Mouse (Mus musculus): ENCODE measurements around the gene Zfp574. TPM values are rescaled to one million over a fixed set of nuclear protein-coding genes. Genes with fewer than 3 reads are reported as not detected.

The Zfp574 gene
- total RNA-seq, 1 experiment, result 18.9 TPM

- Histone ChIP-seq H3K4me1 (ENCODE audit: control insufficient read depth in 2 of 2, insufficient read depth in 2 of 2, low read length in 2 of 2, poor library complexity in 1 of 2) (peaks cover 3 to 15% of the 10 kb centered on the region in 2 experiments; a peak in 3 of 4 replicates), H3K27ac (ENCODE audit: insufficient read depth, low read depth, low read length, poor library complexity, severe bottlenecking) (no peak overlapping the region), H3K36me3 (ENCODE audit: control insufficient read depth, insufficient read depth, low read length, poor library complexity, severe bottlenecking) (no peaks in the 10 kb centered on the region), H3K9ac (ENCODE audit: insufficient read depth, low read depth, low read length, poor library complexity, severe bottlenecking) (no peak overlapping the region), H3K9me3 (ENCODE audit: control insufficient read depth, insufficient read depth, low read depth, low read length) (no peaks in the 10 kb centered on the region), H3K4me3 (ENCODE audit: insufficient read depth in 1 of 2, low read depth in 1 of 2, low read length in 2 of 2, poor library complexity in 1 of 2, severe bottlenecking in 1 of 2) (no peak overlapping the region)
- TF ChIP-seq ZNF384 (IDR thresholded peaks at IDR 0.05; ENCODE audit: low read depth, low read length) (no peak), MAFK (IDR thresholded peaks at IDR 0.05; ENCODE audit: insufficient read depth, low read depth, low read length) (no peak), ZC3H11A (IDR thresholded peaks at IDR 0.05; ENCODE audit: borderline replicate concordance, low read depth, low read length) (no peak), CHD2 (IDR thresholded peaks at IDR 0.05; ENCODE audit: low read depth, low read length) (no peak), HCFC1 (IDR thresholded peaks at IDR 0.05; ENCODE audit: borderline replicate concordance, insufficient read depth, low read length) (no peak)
- in situ Hi-C loops (cut with MboI; ENCODE audit: low sequenced_read_pairs in 2 of 2, unreplicated experiment in 2 of 2), result no loop called here
- no peak for DNase-seq (ENCODE audit: low read depth, low spot score)
Observed at GRCm38 (mm10) chr7:25106790-25107502, 34.6 kb downstream of the Zfp574 start.

- Histone ChIP-seq H3K36me3 (ENCODE audit: control insufficient read depth, insufficient read depth, low read length, poor library complexity, severe bottlenecking) (no peaks in the 10 kb centered on the region), H3K27ac (ENCODE audit: insufficient read depth, low read depth, low read length, poor library complexity, severe bottlenecking) (no peak overlapping the region), H3K9me3 (ENCODE audit: control insufficient read depth, insufficient read depth, low read depth, low read length) (no peaks in the 10 kb centered on the region), H3K4me1 (ENCODE audit: control insufficient read depth in 2 of 2, insufficient read depth in 2 of 2, low read length in 2 of 2, poor library complexity in 1 of 2) (peaks cover 3 to 15% of the 10 kb centered on the region in 2 experiments; a peak in 3 of 4 replicates), H3K9ac (ENCODE audit: insufficient read depth, low read depth, low read length, poor library complexity, severe bottlenecking) (no peak overlapping the region; the same call in 1 of the 2 replicates), H3K4me3 (ENCODE audit: insufficient read depth in 1 of 2, low read depth in 1 of 2, low read length in 2 of 2, poor library complexity in 1 of 2, severe bottlenecking in 1 of 2) (peak overlapping the region in 1 of 2 experiments; percentile 28; a peak in 1 of 4 replicates)
- in situ Hi-C loops (cut with MboI; ENCODE audit: low sequenced_read_pairs in 2 of 2, unreplicated experiment in 2 of 2), result no loop called here
- TF ChIP-seq CHD2 (IDR thresholded peaks at IDR 0.05; ENCODE audit: low read depth, low read length) (no peak), HCFC1 (IDR thresholded peaks at IDR 0.05; ENCODE audit: borderline replicate concordance, insufficient read depth, low read length) (no peak)
- DNase-seq (ENCODE audit: low read depth, low spot score), result no peak
Observed at GRCm38 (mm10) chr7:25109355-25109754, 37.0 kb downstream of the Zfp574 start.

- H3K27ac ChIP-seq (ENCODE audit: insufficient read depth, low read depth, low read length, poor library complexity, severe bottlenecking), result no peak overlapping the region
- H3K9ac ChIP-seq (ENCODE audit: insufficient read depth, low read depth, low read length, poor library complexity, severe bottlenecking), result no peak overlapping the region
- no peak for TF ChIP-seq ZNF384 (IDR thresholded peaks at IDR 0.05; ENCODE audit: low read depth, low read length)
- no peak for TF ChIP-seq HCFC1 (IDR thresholded peaks at IDR 0.05; ENCODE audit: borderline replicate concordance, insufficient read depth, low read length)
- TF ChIP-seq ZC3H11A (IDR thresholded peaks at IDR 0.05; ENCODE audit: borderline replicate concordance, low read depth, low read length), result no peak
- no peak for TF ChIP-seq CHD2 (IDR thresholded peaks at IDR 0.05; ENCODE audit: low read depth, low read length)
- TF ChIP-seq MAFK (IDR thresholded peaks at IDR 0.05; ENCODE audit: insufficient read depth, low read depth, low read length), result no peak
- peaks cover 3 to 15% of the 10 kb centered on the region in 2 experiments; a peak in 3 of 4 replicates for H3K4me1 ChIP-seq (ENCODE audit: control insufficient read depth in 2 of 2, insufficient read depth in 2 of 2, low read length in 2 of 2, poor library complexity in 1 of 2)
- DNase-seq (ENCODE audit: low read depth, low spot score), result no peak
- H3K4me3 ChIP-seq (ENCODE audit: insufficient read depth in 1 of 2, low read depth in 1 of 2, low read length in 2 of 2, poor library complexity in 1 of 2, severe bottlenecking in 1 of 2), result peak overlapping the region in 1 of 2 experiments; percentile 26; a peak in 3 of 4 replicates
- no peaks in the 10 kb centered on the region for H3K36me3 ChIP-seq (ENCODE audit: control insufficient read depth, insufficient read depth, low read length, poor library complexity, severe bottlenecking)
- in situ Hi-C loops (cut with MboI; ENCODE audit: low sequenced_read_pairs in 2 of 2, unreplicated experiment in 2 of 2), result no loop called here
- no peaks in the 10 kb centered on the region for H3K9me3 ChIP-seq (ENCODE audit: control insufficient read depth, insufficient read depth, low read depth, low read length)
Observed at GRCm38 (mm10) chr7:25110336-25110735, 38.0 kb downstream of the Zfp574 start.

- DNase-seq (ENCODE audit: low read depth, low spot score), result no peak
- no peak overlapping the region for H3K27ac ChIP-seq (ENCODE audit: insufficient read depth, low read depth, low read length, poor library complexity, severe bottlenecking)
- in situ Hi-C loops (cut with MboI; ENCODE audit: low sequenced_read_pairs in 2 of 2, unreplicated experiment in 2 of 2), result no loop called here
- H3K4me3 ChIP-seq (ENCODE audit: insufficient read depth in 1 of 2, low read depth in 1 of 2, low read length in 2 of 2, poor library complexity in 1 of 2, severe bottlenecking in 1 of 2), result no peak overlapping the region
- no peaks in the 10 kb centered on the region for H3K36me3 ChIP-seq (ENCODE audit: control insufficient read depth, insufficient read depth, low read length, poor library complexity, severe bottlenecking)
- no peak for TF ChIP-seq ZNF384 (IDR thresholded peaks at IDR 0.05; ENCODE audit: low read depth, low read length)
- TF ChIP-seq ZC3H11A (IDR thresholded peaks at IDR 0.05; ENCODE audit: borderline replicate concordance, low read depth, low read length), result no peak
- no peak for TF ChIP-seq CHD2 (IDR thresholded peaks at IDR 0.05; ENCODE audit: low read depth, low read length)
- no peak for TF ChIP-seq HCFC1 (IDR thresholded peaks at IDR 0.05; ENCODE audit: borderline replicate concordance, insufficient read depth, low read length)
- TF ChIP-seq MAFK (IDR thresholded peaks at IDR 0.05; ENCODE audit: insufficient read depth, low read depth, low read length), result no peak
- H3K9ac ChIP-seq (ENCODE audit: insufficient read depth, low read depth, low read length, poor library complexity, severe bottlenecking), result no peak overlapping the region
- H3K4me1 ChIP-seq (ENCODE audit: control insufficient read depth in 2 of 2, insufficient read depth in 2 of 2, low read length in 2 of 2, poor library complexity in 1 of 2), result peaks cover 3 to 7% of the 10 kb centered on the region in 2 experiments; a peak in 2 of 4 replicates
- no peaks in the 10 kb centered on the region for H3K9me3 ChIP-seq (ENCODE audit: control insufficient read depth, insufficient read depth, low read depth, low read length)
Observed at GRCm38 (mm10) chr7:25112178-25112955, 40.0 kb downstream of the Zfp574 start.
